8 mouse cellular contexts compared by ENCODE assay signal in genomic region chr9:40730701-40731590, GRCm38 (mm10). TPM values are rescaled to one million over a fixed set of nuclear protein-coding genes. Genes with fewer than 3 reads are reported as not detected.
DNase-seq lines count a peak whose midpoint lies in the region; ATAC-seq and TF ChIP-seq lines count a peak whose summit lies in the region.

No protein-coding gene starts in this region.

- peak; percentile 26 to 28 for DNase-seq in layer of hippocampus, adult 2 months (ENCODE audit: low spot score in 2 of 2)
- DNase-seq in layer of hippocampus, adult 9-11 months = no peak
- peak; percentile 78 to 83 for DNase-seq in cerebellum, postnatal 25 days
- DNase-seq in gastrocnemius, postnatal 14 days = peak; percentile 80
- DNase-seq in midbrain, embryonic 10.5 days (ENCODE audit: low spot score) = peak; percentile 83

- no peak; the same call in 1 of the 2 replicates for TF ChIP-seq POLR2A in small intestine, adult 2 months (IDR thresholded peaks at IDR 0.05; ENCODE audit: low read depth, low read length)

- peak overlapping the region; percentile 42 for H3K4me3 ChIP-seq in layer of hippocampus, adult 2 months
- H3K4me3 ChIP-seq in hindbrain, embryonic 16.5 days (ENCODE audit: low read length) = peak overlapping the region; percentile 36
- H3K4me3 ChIP-seq in limb, embryonic 12.5 days (replicated peaks) = peak overlapping the region; percentile 36
- peak overlapping the region; percentile 55 for H3K4me3 ChIP-seq in midbrain, embryonic 10.5 days
- H3K4me3 ChIP-seq in small intestine, adult 2 months (ENCODE audit: low read depth, low read length) = peak overlapping the region; percentile 54

- no peaks in the 10 kb centered on the region for H3K27me3 ChIP-seq in hindbrain, embryonic 16.5 days (replicated peaks; ENCODE audit: control insufficient read depth, insufficient read depth, low read length)
- no peaks in the 10 kb centered on the region for H3K27me3 ChIP-seq in limb, embryonic 12.5 days
- no peaks in the 10 kb centered on the region for H3K27me3 ChIP-seq in midbrain, embryonic 10.5 days (ENCODE audit: low read depth, poor library complexity, severe bottlenecking)
- H3K27me3 ChIP-seq in small intestine, adult 2 months (ENCODE audit: control insufficient read depth, insufficient read depth, low read length) = no peaks in the 10 kb centered on the region

- peak overlapping the region; percentile 78 for H3K27ac ChIP-seq in layer of hippocampus, adult 2 months
- peak overlapping the region; percentile 76 for H3K27ac ChIP-seq in hindbrain, embryonic 16.5 days (ENCODE audit: low read depth, low read length)
- peak overlapping the region; percentile 98 for H3K27ac ChIP-seq in limb, embryonic 12.5 days
- H3K27ac ChIP-seq in midbrain, embryonic 10.5 days (replicated peaks) = peak overlapping the region; percentile 90
- H3K27ac ChIP-seq in small intestine, adult 2 months (ENCODE audit: insufficient read depth, low read depth, low read length) = peak overlapping the region; percentile 31

- no peak for TF ChIP-seq CTCF in layer of hippocampus, adult 2 months (conservative IDR thresholded peaks at IDR 0.05)
- TF ChIP-seq CTCF in small intestine, adult 2 months (IDR thresholded peaks at IDR 0.05; ENCODE audit: extremely low read depth, insufficient read length, insufficient replicate concordance, low read depth, low read length) = no peak

- H3K4me1 ChIP-seq in hindbrain, embryonic 16.5 days (ENCODE audit: control insufficient read depth, insufficient read depth, low read depth, low read length) = peaks cover 14% of the 10 kb centered on the region
- peaks cover 33% of the 10 kb centered on the region for H3K4me1 ChIP-seq in limb, embryonic 12.5 days (replicated peaks)
- H3K4me1 ChIP-seq in midbrain, embryonic 10.5 days = peaks cover 28% of the 10 kb centered on the region
- H3K4me1 ChIP-seq in small intestine, adult 2 months (ENCODE audit: control insufficient read depth, insufficient read depth, insufficient read length, low read length) = peaks cover 2% of the 10 kb centered on the region; the same call in 1 of the 2 replicates

- under 1% methylated on average over 35 of the region's 35 CpGs for WGBS in hindbrain, embryonic 16.5 days
- under 1% methylated on average over 35 of the region's 35 CpGs for WGBS in limb, embryonic 12.5 days
- under 1% methylated on average over 35 of the region's 35 CpGs for WGBS in midbrain, embryonic 10.5 days
- WGBS in small intestine, adult 2 months = 1% methylated on average over 35 of the region's 35 CpGs

- peak; percentile 69 for ATAC-seq in hindbrain, embryonic 16.5 days
- peak; percentile 83 for ATAC-seq in limb, embryonic 12.5 days (ENCODE audit: insufficient number of reproducible peaks, insufficient read depth, low FRiP score, low TSS enrichment, low read depth)

- intact Hi-C loops in gastrocnemius, postnatal 14 days (cut with DNase I; ENCODE audit: low total_unique reads) = no loop called here

- H3K36me3 ChIP-seq in hindbrain, embryonic 16.5 days (ENCODE audit: control insufficient read depth, insufficient read depth, low read length) = no peaks in the 10 kb centered on the region
- H3K36me3 ChIP-seq in limb, embryonic 12.5 days = peaks cover 4% of the 10 kb centered on the region; the same call in 1 of the 2 replicates
- H3K36me3 ChIP-seq in midbrain, embryonic 10.5 days = no peaks in the 10 kb centered on the region
- no peaks in the 10 kb centered on the region for H3K36me3 ChIP-seq in small intestine, adult 2 months (ENCODE audit: control insufficient read depth, insufficient read depth, low read length)

- H3K4me2 ChIP-seq in hindbrain, embryonic 16.5 days (ENCODE audit: low read length) = peak overlapping the region; percentile 57
- peak overlapping the region; percentile 67 for H3K4me2 ChIP-seq in limb, embryonic 12.5 days

- H3K9me3 ChIP-seq in hindbrain, embryonic 16.5 days (ENCODE audit: control insufficient read depth, low read length) = no peaks in the 10 kb centered on the region
- no peaks in the 10 kb centered on the region for H3K9me3 ChIP-seq in limb, embryonic 12.5 days
- H3K9me3 ChIP-seq in midbrain, embryonic 10.5 days (replicated peaks) = no peaks in the 10 kb centered on the region

- H3K9ac ChIP-seq in hindbrain, embryonic 16.5 days (ENCODE audit: low read depth, low read length) = peak overlapping the region; percentile 67
- H3K9ac ChIP-seq in limb, embryonic 12.5 days (replicated peaks) = peak overlapping the region; percentile 46

RNA-seq across cellular contexts. Expression of gene Clmp, which starts 45.2 kb away (rescaled TPM):
- 10 to 100 TPM; 25.3 to 33.3 TPM for total RNA-seq in layer of hippocampus, adult 2 months (2021)
- total RNA-seq in gastrocnemius, postnatal 14 days (2021) = 1 to 10 TPM; 7.5 to 8.2 TPM
- polyA plus RNA-seq in hindbrain, embryonic 16.5 days (2015; fragmentation: Nextera tagmentation; extraction: Ambion mirVana) = 49.1 and 54.2 TPM in 2 replicates
- 67.7 TPM in 2 replicates for polyA plus RNA-seq in limb, embryonic 12.5 days (2016; fragmentation: Nextera tagmentation; extraction: Ambion mirVana)
- 14.7 and 21.0 TPM in 2 replicates for polyA plus RNA-seq in midbrain, embryonic 10.5 days (2016; fragmentation: Nextera tagmentation; extraction: Ambion mirVana)
- polyA plus RNA-seq in small intestine, adult 2 months (2012; rRNA removed) = 34.0 and 37.6 TPM in 2 replicates

Comparison
In these comparisons a context has a peak if more than half of its experiments do, and no peak if none do; other contexts are left out.
1. H3K27ac ChIP-seq: peak in every context shown above with its lines; median percentile 98 in limb, embryonic 12.5 days; 90 in midbrain, embryonic 10.5 days; 78 in layer of hippocampus, adult 2 months; 76 in hindbrain, embryonic 16.5 days; 31 in small intestine, adult 2 months.